Mouse (Mus musculus): ENCODE measurements around the gene Tardbp. TPM values are rescaled to one million over a fixed set of nuclear protein-coding genes. Genes with fewer than 3 reads are reported as not detected.

The Tardbp gene
- polyA plus RNA-seq, 1 experiment from 2014 or later, result 180 TPM

DNA sequence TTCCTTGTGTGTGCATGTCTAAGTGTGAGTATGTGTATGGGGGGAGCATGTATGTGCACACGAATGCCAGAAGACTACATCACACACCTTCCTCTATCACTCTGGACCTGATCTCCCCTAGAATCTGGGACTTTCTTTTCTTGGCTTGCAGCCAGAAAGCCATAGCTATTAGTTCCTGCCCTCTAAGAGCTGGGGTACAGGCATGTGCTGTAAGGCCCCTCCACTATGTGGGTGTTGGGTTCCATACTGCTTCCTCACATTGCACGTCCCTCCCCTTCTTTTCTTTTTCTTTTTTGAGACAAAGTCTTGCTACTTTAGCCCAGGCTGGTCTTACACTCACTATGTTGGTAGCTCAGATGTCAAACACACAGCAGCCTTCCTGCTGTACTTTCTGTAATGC is 8.5 kb upstream of the Tardbp start:
- Histone ChIP-seq H3K27me3 (no peaks in the 10 kb centered on the region), H3K9ac (no peak overlapping the region), H3K9me3 (replicated peaks) (no peaks in the 10 kb centered on the region), H3K36me3 (no peaks in the 10 kb centered on the region), H3K4me1 (replicated peaks) (peaks cover 19% of the 10 kb centered on the region), H3K4me2 (no peak overlapping the region), H3K4me3 (replicated peaks) (no peak overlapping the region), H3K27ac (no peak overlapping the region)
- ATAC-seq (ENCODE audit: low read depth) (no peak), DNase-seq (no peak)
- 65% methylated on average over 2 of the region's 2 CpGs for WGBS (ENCODE audit: insufficient replicate concordance)

DNA sequence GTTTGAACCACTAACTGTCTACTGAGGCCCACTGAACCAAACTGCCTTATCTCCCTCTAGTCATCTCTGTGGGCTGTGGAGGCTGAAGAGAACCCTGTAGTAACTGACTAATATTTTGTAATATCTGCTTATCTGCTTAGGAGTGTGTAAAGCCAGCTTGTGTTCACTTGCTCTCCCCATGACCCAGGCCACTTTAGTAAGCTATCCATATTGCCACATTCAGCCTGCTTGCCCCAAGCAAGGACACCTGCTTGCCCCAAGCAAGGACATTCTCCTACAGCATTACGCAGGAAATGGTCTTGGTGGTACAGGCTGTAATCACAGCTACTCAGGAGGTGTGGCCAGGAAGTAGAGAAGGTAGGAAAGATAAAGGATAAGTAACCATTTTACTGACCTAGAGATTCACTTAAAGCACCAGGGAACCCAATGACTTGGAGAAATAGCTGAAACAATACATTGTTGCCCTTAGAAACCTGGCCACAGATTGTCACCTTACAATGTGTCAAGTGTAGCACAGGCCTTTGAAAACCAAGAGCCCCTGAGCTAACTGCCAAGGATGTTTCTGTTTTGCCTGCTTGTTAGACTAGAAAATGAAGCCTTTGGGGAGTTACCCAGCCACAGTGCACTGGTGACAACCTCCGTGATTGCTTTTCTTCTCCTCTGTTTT is 6.7 kb upstream of the Tardbp start:
- ATAC-seq (ENCODE audit: low read depth), result peak; percentile 62
- Histone ChIP-seq H3K27ac (no peak overlapping the region), H3K4me2 (no peak overlapping the region), H3K27me3 (no peaks in the 10 kb centered on the region), H3K9me3 (replicated peaks) (no peaks in the 10 kb centered on the region), H3K36me3 (no peaks in the 10 kb centered on the region), H3K9ac (no peak overlapping the region), H3K4me3 (replicated peaks) (no peak overlapping the region), H3K4me1 (replicated peaks) (peaks cover 15% of the 10 kb centered on the region)
- WGBS (ENCODE audit: insufficient replicate concordance), result 31% methylated on average over 2 of the region's 2 CpGs
- DNase-seq, result no peak

DNA sequence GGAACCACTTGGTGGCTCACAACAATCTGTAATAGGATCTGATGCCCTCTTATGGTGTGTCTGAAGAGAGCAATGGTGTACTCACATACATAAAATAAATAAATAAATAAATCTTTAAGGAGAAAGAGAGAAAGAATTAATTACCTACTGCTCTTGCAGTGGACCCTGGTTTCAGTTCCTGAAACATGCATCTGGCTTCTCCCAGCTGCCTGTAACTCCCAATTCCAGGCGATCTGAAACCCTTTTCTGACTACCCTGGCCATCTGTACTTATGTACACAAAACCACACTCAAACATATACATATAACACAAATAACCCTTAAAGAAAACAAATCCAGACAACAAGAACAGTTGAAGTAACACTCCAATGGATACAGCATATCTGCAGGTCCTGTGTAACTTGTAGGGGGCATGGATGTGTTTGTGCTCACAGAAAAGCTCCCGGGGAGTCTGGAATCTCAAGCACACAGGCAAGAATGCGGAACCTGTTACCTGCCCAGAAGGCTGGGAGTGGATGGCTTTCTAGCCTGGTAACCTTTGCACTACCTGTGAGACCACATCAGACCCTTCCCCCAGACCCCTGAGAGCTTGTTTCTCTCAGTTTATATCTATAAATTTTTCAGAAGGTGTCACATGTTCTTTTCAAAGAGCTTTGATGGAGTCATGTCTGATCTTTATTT is 5.3 kb upstream of the Tardbp start:
- Histone ChIP-seq H3K36me3 (no peaks in the 10 kb centered on the region), H3K9me3 (replicated peaks) (no peaks in the 10 kb centered on the region), H3K9ac (no peak overlapping the region), H3K4me1 (replicated peaks) (peaks cover 18% of the 10 kb centered on the region), H3K27me3 (no peaks in the 10 kb centered on the region), H3K4me2 (no peak overlapping the region), H3K4me3 (replicated peaks) (no peak overlapping the region), H3K27ac (no peak overlapping the region)
- DNase-seq (no peak), ATAC-seq (ENCODE audit: low read depth) (no peak)
- 66% methylated on average over 3 of the region's 3 CpGs for whole genome bisulfite sequencing (ENCODE audit: insufficient replicate concordance)

DNA sequence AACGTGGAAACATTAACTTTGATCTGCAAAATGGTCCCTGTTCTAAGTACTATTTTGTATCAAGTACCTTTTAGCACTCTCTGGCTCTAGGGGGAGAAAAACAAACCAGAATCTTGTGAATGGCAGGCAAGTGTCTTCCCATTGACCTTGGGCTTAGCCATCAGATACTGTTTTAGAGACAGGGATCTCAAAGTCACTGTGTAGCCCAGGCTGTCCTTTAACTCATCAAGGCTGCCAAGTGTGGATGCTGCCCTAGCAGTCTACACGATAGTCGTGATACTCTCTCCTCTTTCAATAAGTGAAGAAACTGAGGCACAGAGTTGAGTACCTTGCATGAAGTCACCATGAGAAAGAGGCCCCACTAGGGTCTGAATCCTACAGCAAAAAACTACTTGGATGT is 427 bp upstream of the Tardbp start:
- ATAC-seq (ENCODE audit: low read depth), result 0 out of 2 replicates have a peak, but pooled peaks have one; percentile 3
- Histone ChIP-seq H3K4me1 (replicated peaks) (peaks cover 37% of the 10 kb centered on the region), H3K27ac (peak overlapping the region; percentile 92; the same call in 1 of the 2 replicates), H3K9ac (peak overlapping the region; percentile 57), H3K4me2 (peak overlapping the region; percentile 79), H3K27me3 (no peaks in the 10 kb centered on the region), H3K9me3 (replicated peaks) (no peaks in the 10 kb centered on the region), H3K36me3 (peaks cover 30% of the 10 kb centered on the region), H3K4me3 (replicated peaks) (peak overlapping the region; percentile 86)
- WGBS (ENCODE audit: insufficient replicate concordance), result 59% methylated on average over 3 of the region's 3 CpGs
- DNase-seq, result no peak

DNA sequence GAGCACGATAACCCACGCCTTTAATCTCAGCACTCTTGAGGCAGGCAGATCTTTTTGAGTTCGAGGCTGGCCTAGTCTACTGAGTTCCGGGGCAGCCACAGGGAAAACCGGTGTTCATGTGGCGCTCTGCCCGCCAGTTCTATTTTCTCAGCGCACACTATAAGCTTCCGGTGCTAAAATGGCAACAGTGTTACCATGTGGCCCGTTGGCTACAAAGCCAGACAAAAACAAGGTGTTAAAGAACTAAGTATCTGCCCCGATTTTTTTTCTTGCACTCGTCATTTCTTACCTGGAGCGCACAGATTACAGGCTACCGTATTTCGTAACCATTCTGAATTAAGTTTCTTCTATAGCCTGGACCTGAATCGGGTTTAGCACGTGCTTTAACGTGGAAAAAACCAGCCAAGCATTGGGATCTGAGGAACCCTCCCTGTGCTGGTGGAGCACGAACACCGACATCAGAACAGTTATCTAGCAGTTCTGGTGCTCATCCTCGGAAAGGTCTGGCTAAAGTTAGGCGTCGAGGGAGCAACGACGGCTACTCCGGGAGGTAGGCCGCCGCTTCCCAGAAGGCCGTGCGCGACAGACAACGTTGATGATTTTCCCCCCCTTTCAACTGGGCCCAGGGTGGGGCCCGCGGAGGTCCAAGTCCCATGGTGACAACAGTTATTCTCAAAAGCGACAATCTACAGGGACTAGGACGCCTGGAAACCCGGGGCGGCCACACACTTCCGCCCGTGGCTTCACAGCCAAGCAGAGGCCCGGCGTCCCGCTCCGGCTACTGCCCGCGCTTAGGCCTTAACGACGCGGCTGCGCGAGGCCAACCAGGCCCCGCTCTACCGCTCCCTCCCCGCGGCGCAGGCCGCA is 830 bp downstream of the Tardbp start:
- peak overlapping the region; percentile 86 for H3K4me3 ChIP-seq (replicated peaks)

DNA sequence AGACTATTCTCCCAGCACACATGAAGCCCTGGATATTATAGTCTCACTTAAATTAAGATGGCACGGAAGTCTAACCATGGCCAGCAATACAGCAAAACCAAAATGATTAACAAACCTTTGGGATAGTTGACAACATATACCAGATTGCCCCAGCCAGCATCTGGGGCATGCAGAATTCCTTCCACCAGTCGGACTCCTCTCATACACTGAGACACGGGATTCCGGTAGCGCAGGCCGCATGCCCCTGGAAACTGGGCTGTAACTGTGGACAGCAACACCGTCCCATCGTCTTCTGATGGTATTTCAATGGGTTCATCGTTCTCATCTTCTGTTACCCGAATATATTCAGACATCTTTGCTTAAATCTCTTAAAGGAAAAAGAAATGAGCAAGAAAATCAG is 1.8 kb downstream of the Tardbp start:
- Histone ChIP-seq H3K9ac (peak overlapping the region; percentile 93), H3K4me3 (replicated peaks) (peak overlapping the region; percentile 86)

More for the DNA sequence above, 830 bp downstream of the Tardbp start:
- under 1% methylated on average over 57 of the region's 57 CpGs for WGBS (ENCODE audit: insufficient replicate concordance)
- DNase-seq (peak; percentile 20), ATAC-seq (ENCODE audit: low read depth) (peak; percentile 70)
- H3K27ac ChIP-seq, result peak overlapping the region; percentile 92
- no peaks in the 10 kb centered on the region for H3K27me3 ChIP-seq
- no peaks in the 10 kb centered on the region for H3K9me3 ChIP-seq (replicated peaks)
- peak overlapping the region; percentile 93 for H3K9ac ChIP-seq
- peaks cover 45% of the 10 kb centered on the region for H3K4me1 ChIP-seq (replicated peaks)
- H3K4me2 ChIP-seq, result peak overlapping the region; percentile 79
- H3K36me3 ChIP-seq, result peaks cover 42% of the 10 kb centered on the region

DNA sequence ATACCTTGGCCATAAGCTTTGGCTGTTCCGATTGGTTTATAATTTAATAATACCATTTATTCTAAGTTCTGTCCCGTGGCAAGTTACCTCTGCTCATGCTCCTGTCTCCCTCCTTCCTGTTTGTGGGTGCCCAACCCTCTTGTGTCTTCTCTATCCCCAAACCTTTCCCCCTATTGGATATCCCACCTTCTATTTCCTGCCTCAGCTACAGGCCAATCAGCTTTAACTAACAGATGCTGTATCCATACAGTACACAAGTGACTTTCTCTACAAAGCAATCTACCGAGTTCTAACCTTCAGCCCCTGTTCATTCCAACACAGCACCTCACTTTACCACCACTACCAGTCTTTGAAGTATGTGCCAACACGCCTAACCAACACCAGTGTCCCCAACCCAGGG is 3.2 kb downstream of the Tardbp start:
- ATAC-seq (ENCODE audit: low read depth) (no peak), DNase-seq (no peak)
- Histone ChIP-seq H3K4me2 (peak overlapping the region; percentile 79), H3K4me1 (replicated peaks) (peaks cover 47% of the 10 kb centered on the region), H3K9ac (peak overlapping the region; percentile 9; the same call in 1 of the 2 replicates), H3K36me3 (peaks cover 65% of the 10 kb centered on the region), H3K27me3 (no peaks in the 10 kb centered on the region), H3K27ac (no peak overlapping the region), H3K4me3 (replicated peaks) (peak overlapping the region; percentile 86), H3K9me3 (replicated peaks) (no peaks in the 10 kb centered on the region)
- WGBS (ENCODE audit: insufficient replicate concordance), result 74% methylated on average over 4 of the region's 4 CpGs

More for the DNA sequence above, 1.8 kb downstream of the Tardbp start:
- ATAC-seq (ENCODE audit: low read depth) (no peak), DNase-seq (no peak)
- Histone ChIP-seq H3K4me2 (peak overlapping the region; percentile 79), H3K27me3 (no peaks in the 10 kb centered on the region), H3K4me1 (replicated peaks) (peaks cover 45% of the 10 kb centered on the region), H3K36me3 (peaks cover 51% of the 10 kb centered on the region), H3K27ac (no peak overlapping the region), H3K9me3 (replicated peaks) (no peaks in the 10 kb centered on the region)
- 77% methylated on average over 10 of the region's 10 CpGs for WGBS (ENCODE audit: insufficient replicate concordance)

DNA sequence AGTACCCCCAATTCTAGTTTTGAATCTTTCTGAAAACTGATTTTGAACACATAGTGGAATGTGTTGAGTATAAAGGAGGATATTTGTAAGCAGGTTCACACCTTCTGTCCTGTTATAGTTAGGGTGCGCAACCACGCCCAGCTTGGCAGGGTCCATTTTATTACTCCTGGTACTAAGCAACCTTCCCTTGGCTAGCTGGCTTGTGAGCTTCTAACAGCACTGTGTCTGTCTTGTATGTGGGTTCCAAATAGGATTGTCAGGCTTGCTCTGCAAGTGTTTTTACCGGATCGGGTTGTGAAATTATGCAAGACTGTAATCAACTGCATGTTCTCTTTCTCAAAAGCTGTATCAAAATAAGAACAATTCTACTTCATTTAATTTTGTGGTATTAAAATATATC is 4.3 kb downstream of the Tardbp start:
- WGBS (ENCODE audit: insufficient replicate concordance), result 89% methylated on average over 4 of the region's 4 CpGs

DNA sequence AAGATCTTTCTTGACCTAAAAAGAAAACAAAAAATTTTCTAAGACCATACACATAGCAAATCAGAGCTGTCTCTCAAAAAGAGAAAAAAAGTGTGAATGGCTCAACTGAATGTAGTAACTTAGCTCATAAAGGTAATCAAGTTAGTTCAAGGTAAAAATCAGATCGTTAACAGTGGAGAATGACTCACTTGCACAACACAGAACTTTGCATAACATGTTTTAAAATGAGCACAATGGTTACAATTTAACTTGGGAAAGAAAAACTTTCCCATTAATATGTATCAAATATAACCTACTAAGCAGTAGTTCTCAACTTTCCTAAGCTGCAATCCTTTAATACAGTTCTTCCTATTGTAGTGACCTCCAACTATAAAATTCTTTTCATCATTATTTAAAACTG is 6.1 kb downstream of the Tardbp start:
- no peaks in the 10 kb centered on the region for H3K9me3 ChIP-seq (replicated peaks)
- H3K36me3 ChIP-seq, result peaks cover 90% of the 10 kb centered on the region
- no peak overlapping the region for H3K4me3 ChIP-seq (replicated peaks)
- 94% methylated on average over 1 of the region's 1 CpGs for WGBS (ENCODE audit: insufficient replicate concordance)
- no peak overlapping the region for H3K4me2 ChIP-seq
- H3K4me1 ChIP-seq (replicated peaks), result peaks cover 38% of the 10 kb centered on the region
- H3K9ac ChIP-seq, result no peak overlapping the region
- no peak overlapping the region for H3K27ac ChIP-seq
- H3K27me3 ChIP-seq, result no peaks in the 10 kb centered on the region
- DNase-seq (no peak), ATAC-seq (ENCODE audit: low read depth) (no peak)

More for the DNA sequence above, 4.3 kb downstream of the Tardbp start:
- Histone ChIP-seq H3K9me3 (replicated peaks) (no peaks in the 10 kb centered on the region), H3K9ac (no peak overlapping the region; the same call in 1 of the 2 replicates), H3K4me3 (replicated peaks) (no peak overlapping the region), H3K4me1 (replicated peaks) (peaks cover 42% of the 10 kb centered on the region), H3K4me2 (no peak overlapping the region), H3K27me3 (no peaks in the 10 kb centered on the region), H3K36me3 (peaks cover 72% of the 10 kb centered on the region), H3K27ac (no peak overlapping the region)
- ATAC-seq (ENCODE audit: low read depth), result no peak
- DNase-seq, result no peak

DNA sequence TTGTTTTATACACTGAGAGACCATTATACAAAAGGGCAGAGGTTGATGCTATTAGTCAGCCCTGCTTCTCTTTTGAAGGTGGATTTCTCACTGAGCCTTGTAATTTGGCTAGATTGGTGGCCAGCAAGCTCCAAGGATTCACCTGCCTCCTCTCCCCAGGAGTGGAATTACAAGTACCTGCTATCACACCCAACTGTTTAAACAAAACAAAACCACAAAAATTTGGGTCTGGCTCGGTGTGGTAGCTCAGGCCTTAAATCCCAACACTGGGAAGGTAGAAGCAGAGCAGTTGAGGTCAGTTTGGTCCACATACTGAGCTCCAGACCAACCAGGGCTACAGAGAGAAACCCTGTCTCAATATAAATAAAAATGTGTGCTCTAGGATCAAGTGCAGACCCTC is 7.0 kb downstream of the Tardbp start:
- Histone ChIP-seq H3K4me3 (replicated peaks) (no peak overlapping the region), H3K4me1 (replicated peaks) (peaks cover 31% of the 10 kb centered on the region), H3K27ac (no peak overlapping the region), H3K27me3 (no peaks in the 10 kb centered on the region), H3K9me3 (replicated peaks) (no peaks in the 10 kb centered on the region), H3K4me2 (no peak overlapping the region), H3K9ac (no peak overlapping the region), H3K36me3 (peaks cover 94% of the 10 kb centered on the region)
- ATAC-seq (ENCODE audit: low read depth) (no peak), DNase-seq (no peak)
- WGBS (ENCODE audit: insufficient replicate concordance), result 68% methylated on average over 1 of the region's 1 CpGs

DNA sequence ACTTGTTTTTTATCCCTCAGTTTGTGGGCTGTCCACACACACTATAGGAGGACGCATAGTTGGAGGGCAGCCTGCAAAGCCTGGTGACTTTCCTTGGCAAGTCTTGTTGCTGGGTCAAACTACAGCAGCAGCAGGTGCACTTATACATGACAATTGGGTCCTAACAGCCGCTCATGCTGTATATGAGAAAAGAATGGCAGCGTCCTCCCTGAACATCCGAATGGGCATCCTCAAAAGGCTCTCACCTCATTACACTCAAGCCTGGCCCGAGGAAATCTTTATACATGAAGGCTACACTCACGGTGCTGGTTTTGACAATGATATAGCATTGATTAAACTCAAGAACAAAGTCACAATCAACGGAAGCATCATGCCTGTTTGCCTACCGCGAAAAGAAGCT is 13.1 kb downstream of the Tardbp start:
- ATAC-seq (ENCODE audit: low read depth), result no peak
- Histone ChIP-seq H3K4me1 (replicated peaks) (0 out of 2 replicates have a peak, but pooled peaks cover 7% of the 10 kb centered on the region), H3K27me3 (no peaks in the 10 kb centered on the region), H3K9me3 (replicated peaks) (no peaks in the 10 kb centered on the region), H3K36me3 (peaks cover 67% of the 10 kb centered on the region), H3K9ac (no peak overlapping the region), H3K27ac (no peak overlapping the region), H3K4me2 (no peak overlapping the region), H3K4me3 (replicated peaks) (no peak overlapping the region)
- WGBS (ENCODE audit: insufficient replicate concordance), result 85% methylated on average over 9 of the region's 9 CpGs
- DNase-seq, result no peak

Data from liver, embryonic 13.5 days (tissue).